Mouse (Mus musculus) liver, adult 2 months (tissue): ENCODE results near the gene Cdcp2. TPM values are rescaled to one million over a fixed set of nuclear protein-coding genes. Genes with fewer than 3 reads are reported as not detected.

Experiments used
- DNase-seq: peaks from one replicate; pipeline ENCODE4 v3.0.0-alpha.2; 2011; ENCODE audit warnings: low read depth, low spot score; ENCODE audit errors: extremely low read depth
- H3K27ac ChIP-seq: fragments of 200-500 bp; replicated peaks from 2 replicates; pipeline ENCODE4 v1.5.1; 2012; ENCODE audit warnings: low read depth, mild to moderate bottlenecking, control low read depth, inconsistent platforms, low read length; ENCODE audit not compliant: insufficient read depth
- H3K27me3 ChIP-seq: fragments of 200-500 bp; 2 replicates; pipeline ENCODE4 v1.6.1; 2012; ENCODE audit warnings: mild to moderate bottlenecking, moderate library complexity, low read length, inconsistent platforms; ENCODE audit not compliant: control insufficient read depth, insufficient read depth
- H3K36me3 ChIP-seq: fragments of 200-500 bp; 2 replicates; pipeline ENCODE4 v1.6.1; 2012; ENCODE audit warnings: low read length, inconsistent platforms; ENCODE audit not compliant: control insufficient read depth, insufficient read depth
- H3K4me1 ChIP-seq: fragments of 200-500 bp; 2 replicates; pipeline ENCODE4 v1.6.1; 2011; ENCODE audit warnings: low read length; ENCODE audit not compliant: control insufficient read depth, insufficient read depth
- H3K4me3 ChIP-seq: fragments of 200-500 bp; 2 replicates; pipeline ENCODE4 v1.5.1; 2011; ENCODE audit warnings: low read depth, mild to moderate bottlenecking, control low read depth, low read length, moderate library complexity; ENCODE audit not compliant: insufficient read depth
- H3K79me2 ChIP-seq: fragments of 200-500 bp; 2 replicates; pipeline ENCODE4 v1.6.1; 2012; ENCODE audit warnings: inconsistent platforms, mild to moderate bottlenecking, low read length, moderate library complexity; ENCODE audit not compliant: control insufficient read depth, insufficient read depth
- H3K9ac ChIP-seq: fragments of 200-500 bp; 2 replicates; pipeline ENCODE4 v1.6.1; 2012; ENCODE audit warnings: low read depth, mild to moderate bottlenecking, control low read depth, inconsistent platforms, low read length
- CTCF ChIP-seq: fragments of 200-500 bp; IDR thresholded peaks from 2 replicates; pipeline ENCODE4 v1.5.1; 2011; ENCODE audit warnings: low read depth, low read length, control low read depth
- POLR2A ChIP-seq: fragments of 200-500 bp; IDR thresholded peaks from 2 replicates; pipeline ENCODE4 v1.6.1; 2011; ENCODE audit warnings: low read length, control low read depth; ENCODE audit not compliant: insufficient read depth; ENCODE audit errors: extremely low read depth
- WGBS: fragments of 180-500 bp; shearing (Covaris S2); methylation state at CpG from one replicate; pipeline ENCODE4 v1.1.7; 2018; 5-methylcytosine and 5-hydroxymethylcytosine counted together
- polyA plus RNA-seq: library from polyadenylated mRNA; depleted of rRNA; stranded (reverse); fragments of >200 nt; gene quantifications from 2 replicates; pipeline ENCODE4 v1.2.3, GENCODE M21; 2012
- total RNA-seq: library from RNA; depleted of rRNA; stranded (reverse); fragments of >200 nt; gene quantifications from 2 replicates; pipeline ENCODE4 v1.2.3, GENCODE M21; 2014

The Cdcp2 gene
- total and polyA plus RNA-seq, 2 experiments, result not detected

DNA sequence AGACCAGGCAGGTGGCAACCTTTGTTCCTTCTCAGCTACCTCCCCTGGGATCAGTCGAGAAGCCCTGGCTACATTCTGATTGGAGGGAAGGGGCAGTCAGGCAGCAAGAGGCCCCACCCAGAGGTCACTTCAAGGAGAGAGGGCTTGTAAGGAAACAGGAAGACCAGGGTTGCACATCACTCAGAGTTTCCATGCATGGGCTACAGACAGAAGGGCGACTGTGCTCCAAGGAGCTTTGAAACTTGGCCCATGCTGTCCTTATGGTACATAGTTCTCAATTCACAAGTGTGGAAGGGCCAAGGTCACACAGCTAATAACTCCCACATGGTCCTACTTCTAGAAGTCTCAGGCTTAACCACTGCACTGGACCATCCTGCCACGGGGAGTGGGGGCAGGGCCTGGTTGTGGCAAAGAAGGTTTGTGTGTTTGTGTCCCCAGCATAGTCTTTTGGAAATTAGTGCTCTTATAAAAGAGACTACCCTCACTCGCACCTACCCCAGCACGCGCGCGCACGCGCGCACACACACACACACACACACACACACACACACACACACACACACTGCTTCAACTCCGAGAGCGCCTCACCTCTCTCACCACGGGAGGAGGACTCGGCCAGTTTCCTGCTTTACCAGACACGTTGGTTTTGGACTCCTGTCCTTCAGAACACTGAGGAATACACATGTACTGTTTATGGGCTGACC is 2.1 kb upstream of the Cdcp2 start:
- Histone ChIP-seq H3K36me3 (no peaks in the 10 kb centered on the region), H3K79me2 (no peaks in the 10 kb centered on the region), H3K4me3 (no peak overlapping the region), H3K27me3 (no peaks in the 10 kb centered on the region), H3K9ac (no peak overlapping the region), H3K4me1 (no peaks in the 10 kb centered on the region), H3K27ac (no peak overlapping the region)
- DNase-seq, result no peak
- 83% methylated on average over 16 of the region's 16 CpGs for WGBS
- TF ChIP-seq POLR2A, result no peak
- TF ChIP-seq CTCF, result no peak

DNA sequence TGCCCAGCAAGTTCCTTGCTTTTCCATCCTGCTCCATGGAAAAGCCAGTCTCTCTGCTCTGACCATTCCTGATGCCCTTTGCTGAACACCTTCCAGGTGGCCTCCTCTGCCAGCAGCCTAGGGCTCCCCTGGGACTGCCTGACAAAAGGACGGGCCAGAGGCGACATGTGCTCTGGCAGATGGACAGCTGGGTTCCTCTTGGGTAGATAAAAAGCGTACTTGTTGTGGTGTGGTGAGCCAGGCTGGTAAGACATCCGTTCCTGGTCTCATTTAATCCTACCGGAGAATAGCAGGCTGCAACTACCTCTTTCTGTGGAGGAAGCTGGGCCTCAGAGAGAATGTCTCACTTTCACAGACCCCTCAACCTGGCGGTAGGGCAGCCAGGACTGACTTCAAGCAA is 648 bp upstream of the Cdcp2 start:
- Histone ChIP-seq H3K27me3 (no peaks in the 10 kb centered on the region), H3K79me2 (no peaks in the 10 kb centered on the region), H3K4me3 (no peak overlapping the region), H3K4me1 (no peaks in the 10 kb centered on the region), H3K36me3 (no peaks in the 10 kb centered on the region), H3K27ac (no peak overlapping the region), H3K9ac (no peak overlapping the region)
- no peak for TF ChIP-seq POLR2A
- TF ChIP-seq CTCF, result no peak
- 68% methylated on average over 6 of the region's 6 CpGs for WGBS
- no peak for DNase-seq

DNA sequence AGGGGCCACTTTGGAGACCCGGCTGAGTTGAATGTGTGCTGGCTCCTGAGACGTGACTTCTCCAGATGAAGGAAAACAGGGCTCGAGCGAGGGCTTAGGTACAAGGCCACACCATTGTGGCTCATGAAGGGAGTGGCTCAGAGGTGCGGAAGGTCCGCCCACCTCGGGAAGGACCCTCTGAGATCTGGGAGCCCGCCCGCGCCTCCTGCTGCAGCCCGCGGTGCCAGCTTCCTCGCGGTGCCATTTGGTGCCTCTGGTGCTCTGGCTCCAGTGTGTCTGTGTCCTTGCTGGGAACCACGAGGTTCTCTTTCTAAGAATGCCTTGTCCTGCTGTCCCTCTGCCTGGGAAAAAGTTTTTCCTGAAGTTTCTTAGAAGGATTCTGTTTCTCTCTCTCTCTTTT is 1.2 kb downstream of the Cdcp2 start:
- Histone ChIP-seq H3K9ac (no peak overlapping the region), H3K79me2 (no peaks in the 10 kb centered on the region), H3K4me3 (no peak overlapping the region), H3K27me3 (no peaks in the 10 kb centered on the region), H3K36me3 (no peaks in the 10 kb centered on the region), H3K27ac (no peak overlapping the region), H3K4me1 (no peaks in the 10 kb centered on the region)
- WGBS, result 69% methylated on average over 15 of the region's 15 CpGs
- no peak for TF ChIP-seq POLR2A
- TF ChIP-seq CTCF, result no peak
- DNase-seq, result no peak

DNA sequence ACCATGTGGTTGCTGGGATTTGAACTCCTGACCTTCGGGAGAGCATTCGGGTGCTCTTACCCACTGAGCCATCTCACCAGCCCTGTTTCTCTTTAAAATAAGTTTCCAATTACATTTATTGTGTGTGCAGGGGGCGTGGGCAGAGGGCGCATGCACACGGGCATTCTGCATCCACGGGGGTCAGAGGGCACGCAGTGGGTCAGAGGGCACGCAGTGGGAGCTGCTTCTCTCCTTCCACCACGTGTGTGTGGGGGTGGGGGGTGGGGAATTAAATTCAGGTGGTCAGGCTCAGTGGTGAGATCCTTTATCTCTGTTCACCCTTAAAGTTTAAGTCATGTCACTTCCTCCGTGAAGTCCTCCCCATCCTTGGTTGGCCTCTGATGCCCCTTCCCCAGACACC is 1.7 kb downstream of the Cdcp2 start:
- H3K27ac ChIP-seq, result no peak overlapping the region
- 76% methylated on average over 10 of the region's 10 CpGs for WGBS
- DNase-seq, result no peak

DNA sequence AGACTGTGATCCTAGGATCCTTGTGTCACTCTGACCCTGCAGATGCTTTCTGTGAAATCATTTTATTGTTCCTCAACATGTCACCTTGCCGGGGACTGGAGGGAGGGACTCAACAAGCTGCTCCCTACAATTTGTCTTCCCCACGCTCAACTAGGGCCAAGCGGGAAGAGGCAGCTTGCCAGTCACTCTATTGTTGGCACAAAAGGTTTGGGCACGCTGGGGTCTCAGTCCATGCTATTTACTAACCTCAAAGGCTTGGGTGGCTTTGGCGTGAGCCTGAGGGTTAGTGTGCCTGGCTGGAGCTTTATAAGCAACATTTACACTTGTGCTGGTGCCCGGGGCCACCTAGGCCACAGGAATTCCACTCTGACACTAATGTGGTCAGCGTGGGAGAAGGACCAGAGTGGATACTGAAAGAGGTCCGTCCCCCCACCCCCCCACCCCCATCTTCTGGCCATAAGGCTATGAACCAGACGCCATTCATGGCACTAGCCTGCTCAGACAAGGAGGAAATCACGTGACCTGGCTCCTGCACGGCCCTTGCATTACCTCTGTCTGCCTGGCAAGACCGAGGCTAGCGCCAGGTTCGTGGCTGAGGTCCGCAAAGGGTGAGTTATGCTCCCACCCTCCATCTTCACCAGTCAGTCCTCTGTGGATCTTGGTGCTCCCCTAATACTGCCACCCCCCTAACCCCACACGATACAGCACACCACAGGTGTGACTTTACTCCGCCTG is 2.3 kb downstream of the Cdcp2 start:
- Histone ChIP-seq H3K27me3 (no peaks in the 10 kb centered on the region), H3K9ac (no peak overlapping the region), H3K4me3 (no peak overlapping the region), H3K4me1 (no peaks in the 10 kb centered on the region), H3K79me2 (no peaks in the 10 kb centered on the region), H3K36me3 (no peaks in the 10 kb centered on the region), H3K27ac (no peak overlapping the region)
- TF ChIP-seq POLR2A (no peak), CTCF (no peak)
- no peak for DNase-seq
- WGBS, result 87% methylated on average over 17 of the region's 17 CpGs

More for the DNA sequence above, 1.7 kb downstream of the Cdcp2 start:
- Histone ChIP-seq H3K36me3 (no peaks in the 10 kb centered on the region), H3K27me3 (no peaks in the 10 kb centered on the region), H3K4me1 (no peaks in the 10 kb centered on the region), H3K9ac (no peak overlapping the region), H3K4me3 (no peak overlapping the region), H3K79me2 (no peaks in the 10 kb centered on the region)
- TF ChIP-seq POLR2A (no peak), CTCF (no peak)

DNA sequence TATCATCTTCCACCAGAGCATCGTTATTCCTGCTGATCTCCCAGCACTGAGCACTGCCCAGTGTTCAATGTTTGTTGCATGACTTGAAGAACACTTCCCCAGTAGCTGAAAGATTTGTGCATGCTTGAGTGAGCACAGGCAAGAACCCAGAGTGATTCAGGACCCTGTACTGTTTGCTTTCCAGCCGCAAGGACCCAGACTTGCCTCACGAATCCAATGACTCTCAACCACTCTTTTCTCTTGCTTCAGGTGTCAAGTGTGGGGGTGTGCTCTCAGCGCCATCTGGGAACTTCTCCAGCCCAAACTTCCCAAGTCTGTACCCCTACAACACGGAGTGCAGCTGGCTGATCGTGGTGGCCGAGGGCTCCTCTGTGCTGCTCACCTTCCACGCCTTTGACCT is 5.5 kb downstream of the Cdcp2 start:
- Histone ChIP-seq H3K27me3 (no peaks in the 10 kb centered on the region), H3K9ac (no peak overlapping the region), H3K4me1 (no peaks in the 10 kb centered on the region), H3K4me3 (no peak overlapping the region), H3K36me3 (no peaks in the 10 kb centered on the region), H3K27ac (no peak overlapping the region), H3K79me2 (no peaks in the 10 kb centered on the region)
- no peak for DNase-seq
- 81% methylated on average over 8 of the region's 8 CpGs for WGBS
- no peak for TF ChIP-seq POLR2A
- no peak for TF ChIP-seq CTCF
